Mouse (Mus musculus): ENCODE measurements around the gene Aqp9. TPM values are rescaled to one million over a fixed set of nuclear protein-coding genes. Genes with fewer than 3 reads are reported as not detected.
A peak's percentile ranks its signal among the peaks of the same experiment; 100 is the strongest.

Aqp9 gene
- polyA plus RNA-seq (2014; fragmentation: Nextera tagmentation; extraction: Ambion mirVana): 0.31 and 0.34 TPM in 2 replicates

DNA sequence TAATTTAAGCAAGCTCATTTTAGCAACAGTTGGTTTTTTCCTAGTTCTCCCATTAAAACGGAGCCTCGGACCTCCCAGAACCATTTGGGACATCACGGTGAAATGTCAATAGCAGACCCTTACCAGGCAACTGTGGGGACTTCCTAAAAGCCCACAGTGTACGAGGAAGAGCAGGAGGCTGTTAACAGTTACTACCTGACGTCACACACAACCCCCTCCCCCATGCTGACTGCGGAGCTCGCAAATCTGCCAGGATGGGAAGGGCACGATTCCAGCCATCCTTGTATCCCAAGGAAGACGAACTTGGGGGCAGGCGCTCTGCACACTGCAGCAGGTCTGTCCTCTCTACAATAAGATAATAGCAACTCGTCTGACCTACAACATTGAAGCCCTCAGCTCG, at the start of gene Aqp9:
Aqp9 (minus strand) TSS at position 172 of the 400 bp plus-strand sequence.
- no peak within 1 kb of the TSS for H3K9ac ChIP-seq
- H3K4me3 ChIP-seq (replicated peaks; ENCODE audit: low read length): no peak within 1 kb of the TSS
- H3K27ac ChIP-seq: peak within 1 kb of the TSS; percentile 61
- DNase-seq (ENCODE audit: low spot score) (no peak), ATAC-seq (ENCODE audit: low FRiP score) (no peak)
- no peaks in the 10 kb centered on the region for H3K27me3 ChIP-seq (ENCODE audit: control insufficient read depth, insufficient read depth, low read length)
- WGBS: 53% methylated on average over 12 of the region's 12 CpGs
- no peaks in the 10 kb centered on the region for H3K9me3 ChIP-seq (ENCODE audit: control insufficient read depth, low read length)
- 0 out of 2 replicates have a peak, but pooled peaks cover 4% of the 10 kb centered on the region for H3K4me1 ChIP-seq (replicated peaks; ENCODE audit: control insufficient read depth, insufficient read depth, low read length)
- H3K36me3 ChIP-seq (replicated peaks; ENCODE audit: control insufficient read depth, insufficient read depth): no peaks in the 10 kb centered on the region
- no peak within 1 kb of the TSS for H3K4me2 ChIP-seq (replicated peaks)

DNA sequence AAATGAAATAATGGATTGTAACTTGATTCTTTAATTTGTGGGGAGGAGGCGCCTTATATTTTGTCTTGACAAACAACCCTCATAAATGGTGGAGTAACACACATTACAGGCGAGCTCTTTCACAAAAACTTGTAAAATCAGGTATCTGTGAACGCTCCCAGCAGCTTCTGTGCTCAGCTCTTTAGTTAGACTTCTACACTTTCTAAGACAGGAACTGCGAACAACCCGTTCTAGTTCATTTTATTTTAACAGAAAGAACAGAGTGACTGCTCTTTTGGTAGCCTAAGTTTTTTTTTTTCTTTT, 49.3 kb upstream of the Aqp9 start:
- peaks cover 13% of the 10 kb centered on the region; the same call in 1 of the 2 replicates for H3K4me1 ChIP-seq (replicated peaks; ENCODE audit: control insufficient read depth, insufficient read depth, low read length)
- no peak overlapping the region for H3K4me2 ChIP-seq (replicated peaks)
- H3K36me3 ChIP-seq (replicated peaks; ENCODE audit: control insufficient read depth, insufficient read depth): no peaks in the 10 kb centered on the region
- H3K27me3 ChIP-seq (ENCODE audit: control insufficient read depth, insufficient read depth, low read length): peaks cover 65% of the 10 kb centered on the region
- no peaks in the 10 kb centered on the region for H3K9me3 ChIP-seq (ENCODE audit: control insufficient read depth, low read length)
- no peak overlapping the region for H3K9ac ChIP-seq
- DNase-seq (ENCODE audit: low spot score) (peak; percentile 44), ATAC-seq (ENCODE audit: low FRiP score) (no peak)
- WGBS: 18% methylated on average over 5 of the region's 5 CpGs
- H3K27ac ChIP-seq: no peak overlapping the region
- no peak overlapping the region for H3K4me3 ChIP-seq (replicated peaks; ENCODE audit: low read length)

DNA sequence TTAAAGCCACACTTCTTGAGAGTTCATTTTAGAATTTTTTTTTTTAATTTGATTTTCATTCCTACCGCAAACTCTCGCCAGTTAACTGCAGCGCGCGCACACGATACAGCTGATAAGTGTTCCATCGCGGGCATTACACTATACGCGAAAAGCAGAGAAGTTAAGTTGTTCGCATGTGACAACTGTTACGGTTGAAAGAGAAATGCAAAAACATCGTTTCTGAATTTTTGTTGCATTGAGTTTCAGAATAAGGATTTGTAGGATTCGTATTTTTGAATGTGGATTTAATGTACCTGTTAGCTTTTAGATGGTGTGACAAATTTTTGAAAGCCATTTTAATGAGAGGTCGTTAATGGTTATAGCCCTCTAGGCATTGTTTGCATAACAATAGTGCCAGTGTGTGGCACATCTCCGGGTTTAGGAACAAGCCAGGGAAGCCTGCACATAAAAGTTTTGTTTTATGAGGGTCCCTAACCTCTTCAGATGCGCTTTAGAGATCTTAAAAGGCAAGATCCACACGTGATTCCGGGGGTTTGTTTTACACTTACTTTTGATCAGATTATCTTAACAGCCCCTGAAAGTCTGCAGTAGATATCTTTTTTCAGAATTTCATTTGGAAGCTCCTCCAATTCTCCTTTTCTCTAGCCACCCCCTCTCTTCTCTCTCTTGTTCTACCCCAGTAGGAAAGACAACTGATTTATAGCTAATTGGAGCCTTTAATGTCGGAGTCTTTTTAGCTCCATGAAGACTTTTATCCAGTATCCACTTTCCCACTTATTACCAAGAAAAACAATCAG, 48.7 kb upstream of the Aqp9 start:
- H3K27me3 ChIP-seq (ENCODE audit: control insufficient read depth, insufficient read depth, low read length): peaks cover 65% of the 10 kb centered on the region
- DNase-seq (ENCODE audit: low spot score) (peak; percentile 57), ATAC-seq (ENCODE audit: low FRiP score) (no peak)
- WGBS: 2% methylated on average over 20 of the region's 20 CpGs
- H3K9me3 ChIP-seq (ENCODE audit: control insufficient read depth, low read length): no peaks in the 10 kb centered on the region
- H3K9ac ChIP-seq: no peak overlapping the region
- peak overlapping the region; percentile 37; the same call in 1 of the 2 replicates for H3K4me3 ChIP-seq (replicated peaks; ENCODE audit: low read length)
- H3K27ac ChIP-seq: no peak overlapping the region
- H3K36me3 ChIP-seq (replicated peaks; ENCODE audit: control insufficient read depth, insufficient read depth): no peaks in the 10 kb centered on the region
- peaks cover 13% of the 10 kb centered on the region; the same call in 1 of the 2 replicates for H3K4me1 ChIP-seq (replicated peaks; ENCODE audit: control insufficient read depth, insufficient read depth, low read length)
- no peak overlapping the region for H3K4me2 ChIP-seq (replicated peaks)

DNA sequence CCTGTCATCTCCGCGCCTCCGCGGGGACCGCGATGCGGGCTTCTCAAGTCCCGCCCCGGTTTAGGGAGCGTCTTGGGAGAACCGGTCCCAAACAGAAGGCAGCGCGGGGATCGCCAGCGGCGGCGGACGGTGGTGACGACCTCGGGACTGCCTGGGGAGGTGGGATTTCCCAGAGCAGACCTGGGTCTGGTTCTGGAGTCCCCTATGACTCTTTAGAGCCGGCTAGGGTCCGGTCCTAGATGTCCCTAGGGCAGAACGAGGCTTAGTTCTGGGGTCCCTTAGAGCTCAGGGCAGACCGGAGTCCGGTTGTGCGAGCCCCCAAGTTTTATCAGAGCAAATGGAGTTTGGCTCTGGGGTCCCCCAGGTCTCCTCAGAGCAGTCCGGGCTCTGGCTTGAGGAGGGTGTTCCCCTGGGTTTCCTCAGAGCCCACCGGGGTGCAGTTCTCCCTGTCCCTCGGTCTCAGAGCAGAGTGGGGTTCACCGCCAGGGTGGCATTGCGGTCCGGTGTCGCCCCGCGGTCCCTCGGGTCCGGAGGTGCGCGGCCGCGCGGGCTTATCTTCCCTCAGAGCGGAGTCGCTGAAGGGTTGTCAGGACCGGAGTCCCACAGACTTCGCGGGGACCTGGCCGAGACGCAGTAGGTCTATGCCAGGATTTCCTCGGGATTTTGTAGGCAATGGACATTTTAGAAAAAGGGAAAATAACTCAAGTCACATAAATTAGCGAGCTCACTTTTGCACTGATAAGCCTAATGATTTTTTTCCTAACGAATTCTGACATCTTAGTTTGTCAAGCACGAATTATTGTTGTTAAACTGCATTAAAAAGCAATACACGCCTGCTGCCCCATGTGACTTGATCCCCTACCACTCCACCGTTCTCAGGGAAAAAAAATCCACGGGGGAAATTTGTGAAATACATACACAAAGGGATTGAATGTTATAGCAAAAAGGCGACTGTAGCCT, 47.8 kb upstream of the Aqp9 start:
- peak overlapping the region; percentile 37 for H3K4me3 ChIP-seq (replicated peaks; ENCODE audit: low read length)
- H3K4me2 ChIP-seq (replicated peaks): peak overlapping the region; percentile 53
- ATAC-seq (ENCODE audit: low FRiP score) (no peak), DNase-seq (ENCODE audit: low spot score) (peak; percentile 55)
- peaks cover 13% of the 10 kb centered on the region; the same call in 1 of the 2 replicates for H3K4me1 ChIP-seq (replicated peaks; ENCODE audit: control insufficient read depth, insufficient read depth, low read length)
- no peak overlapping the region for H3K9ac ChIP-seq
- H3K27ac ChIP-seq: no peak overlapping the region
- no peaks in the 10 kb centered on the region for H3K9me3 ChIP-seq (ENCODE audit: control insufficient read depth, low read length)
- H3K27me3 ChIP-seq (ENCODE audit: control insufficient read depth, insufficient read depth, low read length): peaks cover 65% of the 10 kb centered on the region
- under 1% methylated on average over 57 of the region's 57 CpGs for WGBS
- H3K36me3 ChIP-seq (replicated peaks; ENCODE audit: control insufficient read depth, insufficient read depth): no peaks in the 10 kb centered on the region

DNA sequence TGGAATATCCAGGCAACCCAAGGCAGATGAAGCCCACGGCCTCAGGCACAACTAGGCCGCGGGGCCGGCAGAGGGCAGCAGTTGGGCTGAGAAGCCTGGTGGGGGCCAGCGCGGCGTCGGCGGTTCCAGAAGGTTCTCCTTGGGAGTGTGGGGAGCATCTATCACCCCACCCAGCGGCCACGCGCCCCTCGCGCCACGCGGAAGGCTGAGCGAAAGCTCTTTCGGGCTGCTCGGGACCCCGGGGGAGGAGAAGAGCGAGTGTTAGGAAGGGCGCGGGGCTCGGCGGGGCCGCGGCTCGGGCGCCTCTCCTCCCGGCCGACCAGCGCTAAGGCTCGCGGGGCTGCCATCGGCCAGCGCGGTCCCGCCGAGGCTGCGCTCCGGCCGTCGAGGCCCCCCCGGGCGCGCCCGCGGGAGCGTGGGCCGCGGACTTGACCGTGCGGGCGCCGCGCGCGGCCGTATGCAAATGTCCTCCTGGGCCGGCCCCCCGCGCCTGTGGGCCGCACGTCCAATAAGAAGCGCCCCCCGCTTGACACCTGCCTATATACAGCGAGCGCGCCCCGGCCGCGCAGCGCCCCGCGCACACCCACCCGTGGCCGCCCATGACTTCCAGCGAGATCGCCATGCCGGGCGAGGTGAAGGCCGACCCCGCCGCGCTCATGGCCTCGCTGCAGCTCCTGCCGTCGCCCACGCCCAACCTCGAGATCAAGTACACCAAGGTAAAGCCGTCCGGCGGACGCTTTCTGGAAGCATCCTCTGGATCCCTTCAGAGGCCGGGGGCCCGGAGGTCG, 47.0 kb upstream of the Aqp9 start, which contains the start of gene Aldh1a2:
Aldh1a2 (plus strand) TSS at position 542 of the 788 bp plus-strand sequence.
- Histone ChIP-seq H3K4me1 (replicated peaks; ENCODE audit: control insufficient read depth, insufficient read depth, low read length) (peaks cover 13% of the 10 kb centered on the region; the same call in 1 of the 2 replicates), H3K27ac (no peak within 1 kb of the TSS), H3K4me3 (replicated peaks; ENCODE audit: low read length) (peak within 1 kb of the TSS; percentile 37), H3K4me2 (replicated peaks) (peak within 1 kb of the TSS; percentile 53), H3K36me3 (replicated peaks; ENCODE audit: control insufficient read depth, insufficient read depth) (no peaks in the 10 kb centered on the region), H3K9me3 (ENCODE audit: control insufficient read depth, low read length) (no peaks in the 10 kb centered on the region), H3K9ac (peak within 1 kb of the TSS; percentile 22; the same call in 1 of the 2 replicates), H3K27me3 (ENCODE audit: control insufficient read depth, insufficient read depth, low read length) (peaks cover 65% of the 10 kb centered on the region)
- 2% methylated on average over 75 of the region's 97 CpGs for WGBS
- DNase-seq (ENCODE audit: low spot score) (peak; percentile 58), ATAC-seq (ENCODE audit: low FRiP score) (no peak; the same call in 1 of the 2 replicates)

DNA sequence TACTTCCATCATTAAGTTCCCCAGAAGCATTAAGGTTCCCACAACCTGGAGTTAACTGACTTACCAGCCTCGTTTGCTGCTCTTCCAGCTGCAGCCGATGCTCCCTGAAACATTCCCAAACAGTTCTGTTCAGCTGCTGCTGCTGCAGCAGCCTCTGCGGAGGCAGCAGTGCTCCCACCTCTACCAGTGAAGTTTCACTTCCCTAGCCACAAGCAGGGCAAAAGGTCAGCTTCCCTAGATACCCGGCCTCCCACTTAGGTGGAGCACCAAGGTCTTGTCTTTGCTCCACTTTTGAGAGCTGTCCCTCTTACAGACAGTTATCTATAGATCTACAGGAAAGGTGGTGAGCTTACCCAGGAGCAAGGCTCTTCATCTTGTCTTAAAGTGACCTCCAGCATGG, 45.2 kb upstream of the Aqp9 start:
- no peak overlapping the region for H3K4me3 ChIP-seq (replicated peaks; ENCODE audit: low read length)
- 45% methylated on average over 4 of the region's 4 CpGs for WGBS
- H3K9ac ChIP-seq: no peak overlapping the region
- H3K4me1 ChIP-seq (replicated peaks; ENCODE audit: control insufficient read depth, insufficient read depth, low read length): peaks cover 13% of the 10 kb centered on the region; the same call in 1 of the 2 replicates
- H3K27ac ChIP-seq: no peak overlapping the region
- DNase-seq (ENCODE audit: low spot score) (no peak), ATAC-seq (ENCODE audit: low FRiP score) (no peak)
- H3K36me3 ChIP-seq (replicated peaks; ENCODE audit: control insufficient read depth, insufficient read depth): no peaks in the 10 kb centered on the region
- H3K27me3 ChIP-seq (ENCODE audit: control insufficient read depth, insufficient read depth, low read length): peaks cover 55% of the 10 kb centered on the region
- no peak overlapping the region for H3K4me2 ChIP-seq (replicated peaks)
- H3K9me3 ChIP-seq (ENCODE audit: control insufficient read depth, low read length): no peaks in the 10 kb centered on the region

DNA sequence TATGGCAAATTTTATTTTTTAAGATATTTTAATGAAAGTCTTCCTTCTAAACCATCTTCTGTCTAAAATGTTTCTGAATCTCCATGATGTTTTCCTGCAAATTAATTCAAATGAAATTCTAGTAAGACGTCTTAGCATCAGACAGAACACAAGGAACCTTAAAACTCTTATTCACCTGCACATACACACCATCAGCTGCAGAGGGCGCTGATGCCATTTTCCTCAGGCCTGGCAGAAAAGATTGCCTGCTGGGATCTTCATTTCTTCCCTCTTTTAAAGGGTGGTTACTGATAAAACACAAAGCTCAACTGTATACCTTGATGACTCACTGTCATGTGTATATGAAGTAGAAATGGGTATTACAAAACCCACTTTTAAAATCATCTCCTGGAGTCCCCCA, 42.4 kb upstream of the Aqp9 start:
- peaks cover 37% of the 10 kb centered on the region for H3K27me3 ChIP-seq (ENCODE audit: control insufficient read depth, insufficient read depth, low read length)
- H3K9me3 ChIP-seq (ENCODE audit: control insufficient read depth, low read length): no peaks in the 10 kb centered on the region
- H3K9ac ChIP-seq: no peak overlapping the region
- DNase-seq (ENCODE audit: low spot score) (peak; percentile 65), ATAC-seq (ENCODE audit: low FRiP score) (no peak)
- no peak overlapping the region for H3K27ac ChIP-seq
- no peak overlapping the region for H3K4me3 ChIP-seq (replicated peaks; ENCODE audit: low read length)
- 8% methylated on average over 2 of the region's 2 CpGs for WGBS
- H3K36me3 ChIP-seq (replicated peaks; ENCODE audit: control insufficient read depth, insufficient read depth): no peaks in the 10 kb centered on the region
- H3K4me1 ChIP-seq (replicated peaks; ENCODE audit: control insufficient read depth, insufficient read depth, low read length): peaks cover 8% of the 10 kb centered on the region; the same call in 1 of the 2 replicates
- no peak overlapping the region for H3K4me2 ChIP-seq (replicated peaks)

DNA sequence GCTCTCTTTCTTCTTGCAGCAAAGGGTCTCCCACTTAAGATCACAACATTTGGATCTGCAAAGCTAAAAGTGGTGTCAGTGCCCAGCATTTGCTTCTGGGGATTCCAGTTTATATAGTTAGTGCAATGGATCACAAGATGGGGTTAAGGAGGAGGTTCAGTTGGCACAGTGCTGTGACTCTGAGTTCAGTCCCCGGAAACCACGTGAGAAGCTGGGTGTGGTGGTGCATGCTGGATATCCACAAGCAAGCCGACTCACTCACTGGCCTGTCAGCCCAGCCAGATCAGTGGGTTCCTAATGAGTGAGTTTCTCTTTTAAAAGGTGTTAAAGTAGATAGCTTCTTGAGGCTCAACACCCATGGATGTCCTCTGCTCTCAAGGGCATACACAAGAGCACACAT, 40.8 kb upstream of the Aqp9 start:
- no peak overlapping the region for H3K27ac ChIP-seq
- peaks cover 22% of the 10 kb centered on the region for H3K27me3 ChIP-seq (ENCODE audit: control insufficient read depth, insufficient read depth, low read length)
- H3K4me3 ChIP-seq (replicated peaks; ENCODE audit: low read length): no peak overlapping the region
- no peaks in the 10 kb centered on the region for H3K9me3 ChIP-seq (ENCODE audit: control insufficient read depth, low read length)
- ATAC-seq (ENCODE audit: low FRiP score) (no peak), DNase-seq (ENCODE audit: low spot score) (no peak)
- no peaks in the 10 kb centered on the region for H3K36me3 ChIP-seq (replicated peaks; ENCODE audit: control insufficient read depth, insufficient read depth)
- H3K9ac ChIP-seq: no peak overlapping the region
- WGBS: 70% methylated on average over 3 of the region's 3 CpGs
- no peaks in the 10 kb centered on the region for H3K4me1 ChIP-seq (replicated peaks; ENCODE audit: control insufficient read depth, insufficient read depth, low read length)
- H3K4me2 ChIP-seq (replicated peaks): no peak overlapping the region

Data from hindbrain, embryonic 14.5 days (tissue).